Mouse (Mus musculus) frontal cortex, adult 2 months (tissue): ENCODE measurements at regions not wholly inside any gene's neighbourhood (a gene's known extent, or its start where the extent isn't known, plus 50 kb on each side); places are given as distances from the start of the nearest gene placed in this dataset.

Experiments used
- DNase-seq, 2 experiments: peaks; one replicate each; pipeline ENCODE4 v3.0.0; 2022; ENCODE audit warnings: low spot score in 1 of 2; ENCODE audit errors: extremely low spot score in 1 of 2

- DNase-seq = no peak
These were observed 100.7 kb upstream of the Nr5a2 start for GRCm38 (mm10) chr1:137060914-137061313.

GRCm38 (mm10) chr1:137053134-137053533, 92.9 kb upstream of the Nr5a2 start:
- DNase-seq = no peak

- DNase-seq = no peak
These were observed 91.3 kb upstream of the Nr5a2 start for GRCm38 (mm10) chr1:137051515-137051914.

GRCm38 (mm10) chr1:137044076-137044475, 83.8 kb upstream of the Nr5a2 start:
- DNase-seq = peak in 1 of 2 experiments; percentile 23

- no peak for DNase-seq
These were observed 82.3 kb upstream of the Nr5a2 start for GRCm38 (mm10) chr1:137042414-137043010.

- no peak for DNase-seq
These were observed 80.7 kb upstream of the Nr5a2 start for GRCm38 (mm10) chr1:137040898-137041297.

- no peak for DNase-seq
These were observed 74.3 kb upstream of the Nr5a2 start for GRCm38 (mm10) chr1:137034586-137034985.

GRCm38 (mm10) chr1:137033679-137034078, 73.4 kb upstream of the Nr5a2 start:
- DNase-seq = no peak

- no peak for DNase-seq
These were observed 63.5 kb upstream of the Nr5a2 start for GRCm38 (mm10) chr1:137023706-137024105.

GRCm38 (mm10) chr1:137020528-137020927, 60.3 kb upstream of the Nr5a2 start:
- no peak for DNase-seq

GRCm38 (mm10) chr1:137017642-137018041, 57.4 kb upstream of the Nr5a2 start:
- no peak for DNase-seq

- no peak for DNase-seq
These were observed 50.1 kb upstream of the Nr5a2 start for GRCm38 (mm10) chr1:137010240-137010926.
